Mouse (Mus musculus) midbrain, embryonic 13.5 days (tissue): ENCODE results near the gene Cgn. TPM values are rescaled to one million over a fixed set of nuclear protein-coding genes. Genes with fewer than 3 reads are reported as not detected.

ENCODE experiments used
- ATAC-seq: fragments of 200-750 bp; cut with Nextera tagmentation; 2 replicates; pipeline ENCODE4 v1.8.0; 2017; ENCODE audit warnings: mild to moderate bottlenecking, moderate TSS enrichment, moderate library complexity
- H3K27ac ChIP-seq: fragments of 300-500 bp; sonication (generic); 2 replicates; pipeline ENCODE4 v1.5.1; 2015; ENCODE audit warnings: inconsistent platforms, mild to moderate bottlenecking, moderate library complexity
- H3K27me3 ChIP-seq: fragments of 300-500 bp; sonication (generic); 2 replicates; pipeline ENCODE4 v1.6.1; 2015; ENCODE audit warnings: mild to moderate bottlenecking, inconsistent platforms
- H3K36me3 ChIP-seq: fragments of 300-500 bp; sonication (generic); 2 replicates; pipeline ENCODE4 v1.6.1; 2015; ENCODE audit warnings: mild to moderate bottlenecking, inconsistent platforms
- H3K4me1 ChIP-seq: fragments of 300-500 bp; sonication (generic); replicated peaks from 2 replicates; pipeline ENCODE4 v1.6.1; 2015; ENCODE audit warnings: inconsistent platforms
- H3K4me2 ChIP-seq: fragments of 300-500 bp; sonication (generic); replicated peaks from 2 replicates; pipeline ENCODE4 v1.6.1; 2015; ENCODE audit warnings: moderate library complexity, mild to moderate bottlenecking, inconsistent platforms
- H3K4me3 ChIP-seq: fragments of 300-500 bp; sonication (generic); replicated peaks from 2 replicates; pipeline ENCODE4 v1.5.1; 2015; ENCODE audit warnings: mild to moderate bottlenecking, inconsistent platforms
- H3K9ac ChIP-seq: fragments of 300-500 bp; sonication (generic); replicated peaks from 2 replicates; pipeline ENCODE4 v1.6.1; 2015; ENCODE audit warnings: mild to moderate bottlenecking, inconsistent platforms
- H3K9me3 ChIP-seq: fragments of 300-500 bp; sonication (generic); 2 replicates; pipeline ENCODE4 v1.6.1; 2016; ENCODE audit warnings: mild to moderate bottlenecking, inconsistent platforms
- WGBS: fragments of 180-500 bp; shearing (Covaris S2); methylation state at CpG from one replicate; pipeline ENCODE4 v1.1.7; 2015; 5-methylcytosine and 5-hydroxymethylcytosine counted together
- polyA plus RNA-seq: library from polyadenylated mRNA; unstranded; fragments of >200 nt; fragmentation: Nextera tagmentation; extraction: Ambion mirVana; gene quantifications from 2 replicates; pipeline ENCODE4 v1.2.1, GENCODE M21; 2015

The Cgn gene
- polyA plus RNA-seq, 1 experiment from 2014 or later, result 5.3 TPM

- no peaks in the 10 kb centered on the region for H3K27me3 ChIP-seq
- no peak overlapping the region for H3K4me3 ChIP-seq
- H3K36me3 ChIP-seq, result no peaks in the 10 kb centered on the region
- H3K9ac ChIP-seq, result no peak overlapping the region
- H3K9me3 ChIP-seq, result no peaks in the 10 kb centered on the region
- H3K4me2 ChIP-seq, result no peak overlapping the region
- no peak overlapping the region for H3K27ac ChIP-seq
- 79% methylated on average over 4 of the region's 4 CpGs for WGBS
- no peak for ATAC-seq
- H3K4me1 ChIP-seq, result no peaks in the 10 kb centered on the region
Observed at GRCm38 (mm10) chr3:94814063-94814462, 27.8 kb upstream of the Cgn start.

GRCm38 (mm10) chr3:94813651-94814050 is 27.4 kb upstream of the Cgn start:
- Histone ChIP-seq H3K4me2 (no peak overlapping the region), H3K27ac (no peak overlapping the region), H3K9me3 (no peaks in the 10 kb centered on the region), H3K4me3 (no peak overlapping the region), H3K9ac (no peak overlapping the region), H3K4me1 (no peaks in the 10 kb centered on the region), H3K27me3 (no peaks in the 10 kb centered on the region), H3K36me3 (no peaks in the 10 kb centered on the region)
- WGBS, result 90% methylated on average over 3 of the region's 3 CpGs
- no peak for ATAC-seq

- Histone ChIP-seq H3K27ac (no peak overlapping the region), H3K9ac (no peak overlapping the region), H3K27me3 (no peaks in the 10 kb centered on the region), H3K4me3 (no peak overlapping the region), H3K9me3 (no peaks in the 10 kb centered on the region), H3K4me1 (no peaks in the 10 kb centered on the region), H3K4me2 (no peak overlapping the region), H3K36me3 (no peaks in the 10 kb centered on the region)
- ATAC-seq, result no peak
- 22% methylated on average over 4 of the region's 4 CpGs for WGBS
Observed at GRCm38 (mm10) chr3:94811628-94812027, 25.3 kb upstream of the Cgn start.

GRCm38 (mm10) chr3:94808296-94808695 is 22.0 kb upstream of the Cgn start:
- H3K4me2 ChIP-seq, result no peak overlapping the region
- ATAC-seq, result no peak
- no peaks in the 10 kb centered on the region for H3K36me3 ChIP-seq
- no peak overlapping the region for H3K9ac ChIP-seq
- H3K27me3 ChIP-seq, result no peaks in the 10 kb centered on the region
- no peaks in the 10 kb centered on the region for H3K9me3 ChIP-seq
- whole genome bisulfite sequencing, result 88% methylated on average over 1 of the region's 1 CpGs
- peaks cover 4% of the 10 kb centered on the region; the same call in 1 of the 2 replicates for H3K4me1 ChIP-seq
- no peak overlapping the region for H3K27ac ChIP-seq
- H3K4me3 ChIP-seq, result no peak overlapping the region

GRCm38 (mm10) chr3:94804976-94805375 is 18.7 kb upstream of the Cgn start:
- H3K4me2 ChIP-seq, result no peak overlapping the region
- 82% methylated on average over 4 of the region's 4 CpGs for WGBS
- H3K27ac ChIP-seq, result no peak overlapping the region
- ATAC-seq, result no peak
- no peaks in the 10 kb centered on the region for H3K36me3 ChIP-seq
- no peak overlapping the region for H3K9ac ChIP-seq
- no peaks in the 10 kb centered on the region for H3K9me3 ChIP-seq
- no peak overlapping the region for H3K4me3 ChIP-seq
- peaks cover 4% of the 10 kb centered on the region; the same call in 1 of the 2 replicates for H3K4me1 ChIP-seq
- H3K27me3 ChIP-seq, result no peaks in the 10 kb centered on the region

- H3K27ac ChIP-seq, result peak overlapping the region; percentile 48
- H3K4me2 ChIP-seq, result peak overlapping the region; percentile 30
- peaks cover 4% of the 10 kb centered on the region; the same call in 1 of the 2 replicates for H3K4me1 ChIP-seq
- no peaks in the 10 kb centered on the region for H3K9me3 ChIP-seq
- H3K36me3 ChIP-seq, result no peaks in the 10 kb centered on the region
- H3K9ac ChIP-seq, result 0 out of 2 replicates have a peak overlapping the region, but pooled peaks have one; percentile 32
- H3K4me3 ChIP-seq, result no peak overlapping the region
- no peaks in the 10 kb centered on the region for H3K27me3 ChIP-seq
- 10% methylated on average over 10 of the region's 10 CpGs for WGBS
- no peak for ATAC-seq
Observed at GRCm38 (mm10) chr3:94804146-94804545, 17.9 kb upstream of the Cgn start.

GRCm38 (mm10) chr3:94796181-94796580 is 9.9 kb upstream of the Cgn start:
- H3K9ac ChIP-seq, result no peak overlapping the region
- no peaks in the 10 kb centered on the region for H3K9me3 ChIP-seq
- no peak overlapping the region for H3K27ac ChIP-seq
- H3K36me3 ChIP-seq, result no peaks in the 10 kb centered on the region
- H3K4me1 ChIP-seq, result peaks cover 3% of the 10 kb centered on the region; the same call in 1 of the 2 replicates
- ATAC-seq, result no peak
- no peak overlapping the region for H3K4me3 ChIP-seq
- no peak overlapping the region for H3K4me2 ChIP-seq
- H3K27me3 ChIP-seq, result no peaks in the 10 kb centered on the region

GRCm38 (mm10) chr3:94795596-94796140 is 9.4 kb upstream of the Cgn start:
- 57% methylated on average over 7 of the region's 7 CpGs for WGBS
- H3K4me3 ChIP-seq, result no peak overlapping the region
- H3K9ac ChIP-seq, result no peak overlapping the region
- H3K36me3 ChIP-seq, result no peaks in the 10 kb centered on the region
- peaks cover 3% of the 10 kb centered on the region; the same call in 1 of the 2 replicates for H3K4me1 ChIP-seq
- no peak overlapping the region for H3K27ac ChIP-seq
- H3K27me3 ChIP-seq, result no peaks in the 10 kb centered on the region
- no peak for ATAC-seq
- H3K9me3 ChIP-seq, result no peaks in the 10 kb centered on the region
- no peak overlapping the region for H3K4me2 ChIP-seq

- no peaks in the 10 kb centered on the region for H3K36me3 ChIP-seq
- peaks cover 3% of the 10 kb centered on the region; the same call in 1 of the 2 replicates for H3K4me1 ChIP-seq
- no peaks in the 10 kb centered on the region for H3K9me3 ChIP-seq
- no peak for ATAC-seq
- H3K4me3 ChIP-seq, result no peak overlapping the region
- no peak overlapping the region for H3K27ac ChIP-seq
- H3K27me3 ChIP-seq, result no peaks in the 10 kb centered on the region
- WGBS, result 48% methylated on average over 2 of the region's 2 CpGs
- no peak overlapping the region for H3K4me2 ChIP-seq
- H3K9ac ChIP-seq, result no peak overlapping the region
Observed at GRCm38 (mm10) chr3:94794359-94794758, 8.1 kb upstream of the Cgn start.

GRCm38 (mm10) chr3:94793672-94794071 is 7.4 kb upstream of the Cgn start:
- ATAC-seq, result no peak
- H3K9ac ChIP-seq, result no peak overlapping the region
- H3K4me3 ChIP-seq, result no peak overlapping the region
- H3K27me3 ChIP-seq, result no peaks in the 10 kb centered on the region
- H3K36me3 ChIP-seq, result no peaks in the 10 kb centered on the region
- H3K9me3 ChIP-seq, result no peaks in the 10 kb centered on the region
- WGBS, result 93% methylated on average over 2 of the region's 2 CpGs
- H3K4me1 ChIP-seq, result peaks cover 3% of the 10 kb centered on the region; the same call in 1 of the 2 replicates
- H3K4me2 ChIP-seq, result no peak overlapping the region
- H3K27ac ChIP-seq, result no peak overlapping the region

GRCm38 (mm10) chr3:94792258-94792657 is 6.0 kb upstream of the Cgn start:
- no peaks in the 10 kb centered on the region for H3K9me3 ChIP-seq
- H3K27ac ChIP-seq, result no peak overlapping the region
- no peaks in the 10 kb centered on the region for H3K36me3 ChIP-seq
- ATAC-seq, result no peak
- H3K4me3 ChIP-seq, result no peak overlapping the region
- no peak overlapping the region for H3K9ac ChIP-seq
- H3K27me3 ChIP-seq, result no peaks in the 10 kb centered on the region
- no peak overlapping the region for H3K4me2 ChIP-seq
- H3K4me1 ChIP-seq, result peaks cover 7% of the 10 kb centered on the region; the same call in 1 of the 2 replicates
- 89% methylated on average over 2 of the region's 2 CpGs for WGBS

GRCm38 (mm10) chr3:94789516-94789915 is 3.2 kb upstream of the Cgn start:
- no peak for ATAC-seq

GRCm38 (mm10) chr3:94789071-94789470 is 2.8 kb upstream of the Cgn start:
- Histone ChIP-seq H3K4me3 (no peak overlapping the region), H3K4me2 (no peak overlapping the region), H3K9me3 (no peaks in the 10 kb centered on the region), H3K4me1 (peaks cover 19% of the 10 kb centered on the region), H3K27me3 (peaks cover 6% of the 10 kb centered on the region; the same call in 1 of the 2 replicates), H3K27ac (no peak overlapping the region), H3K36me3 (no peaks in the 10 kb centered on the region), H3K9ac (no peak overlapping the region)
- no peak for ATAC-seq
- 88% methylated on average over 1 of the region's 1 CpGs for WGBS

More at GRCm38 (mm10) chr3:94789516-94789915, 3.2 kb upstream of the Cgn start:
- peaks cover 19% of the 10 kb centered on the region for H3K4me1 ChIP-seq
- no peaks in the 10 kb centered on the region for H3K36me3 ChIP-seq
- 83% methylated on average over 2 of the region's 2 CpGs for WGBS
- H3K9me3 ChIP-seq, result no peaks in the 10 kb centered on the region
- no peak overlapping the region for H3K4me3 ChIP-seq
- peaks cover 5% of the 10 kb centered on the region; the same call in 1 of the 2 replicates for H3K27me3 ChIP-seq
- no peak overlapping the region for H3K27ac ChIP-seq
- H3K4me2 ChIP-seq, result no peak overlapping the region
- H3K9ac ChIP-seq, result no peak overlapping the region
